Mouse (Mus musculus) large intestine, adult 2 months (tissue): ENCODE data around the gene Ldah. TPM values are rescaled to one million over a fixed set of nuclear protein-coding genes. Genes with fewer than 3 reads are reported as not detected.
A peak's percentile ranks its signal among the peaks of the same experiment; 100 is the strongest.

ENCODE experiments used
- DNase-seq: peaks from one replicate; pipeline ENCODE4 v3.0.0-alpha.2; 2012; ENCODE audit warnings: low read depth, low spot score
- WGBS: fragments of 180-500 bp; shearing (Covaris S2); methylation state at CpG from one replicate; pipeline ENCODE4 v1.1.7; 2018; 5-methylcytosine and 5-hydroxymethylcytosine counted together
- polyA plus RNA-seq: library from polyadenylated mRNA; depleted of rRNA; stranded (reverse); fragments of >200 nt; gene quantifications from 2 replicates; pipeline ENCODE4 v1.2.3, GENCODE M21; 2012

Gene Ldah
- polyA plus RNA-seq, 1 experiment = 39.6 TPM

DNA sequence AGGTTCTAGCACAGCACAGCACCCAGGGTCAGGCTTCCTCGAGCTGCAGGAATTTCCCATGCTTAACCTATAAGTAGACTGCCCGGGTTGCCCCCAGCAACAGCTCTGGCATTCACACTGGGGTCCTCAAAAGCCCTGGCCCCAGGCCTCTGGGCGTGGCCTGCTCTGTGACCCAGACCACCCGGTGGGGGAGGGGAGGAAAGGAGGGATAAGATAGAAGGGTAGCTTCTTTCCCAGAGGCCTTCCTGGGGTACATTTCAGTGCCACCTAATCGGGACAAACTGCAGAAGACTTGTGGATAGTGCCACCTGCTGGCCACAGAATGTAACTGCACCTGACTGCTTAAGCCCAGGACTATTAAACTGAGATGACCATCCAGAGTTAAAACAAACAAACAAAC, 98.5 kb downstream of the Ldah start:
- 12% methylated on average over 5 of the region's 5 CpGs for WGBS
- no peak for DNase-seq

DNA sequence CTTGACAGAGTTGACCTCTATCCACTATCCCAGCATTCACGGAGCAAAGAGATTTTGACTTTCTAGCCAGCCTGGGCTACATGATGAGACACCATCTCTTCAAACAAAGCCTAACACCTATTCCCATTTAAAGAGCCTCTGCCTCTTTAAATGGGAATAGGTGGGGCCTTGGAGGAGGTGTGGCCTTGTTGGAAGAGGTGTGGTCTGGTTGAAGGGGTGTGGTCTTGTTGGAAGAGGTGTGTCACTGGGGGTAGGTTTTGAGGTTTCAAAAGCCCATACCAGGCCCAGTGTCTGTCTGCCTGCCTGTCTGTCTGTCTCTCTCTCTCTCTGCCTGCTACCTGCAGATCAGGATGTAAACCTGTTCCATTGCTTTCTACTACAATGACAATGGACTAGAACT, 99.0 kb downstream of the Ldah start:
- no peak for DNase-seq
- WGBS = 75% methylated on average over 1 of the region's 1 CpGs

DNA sequence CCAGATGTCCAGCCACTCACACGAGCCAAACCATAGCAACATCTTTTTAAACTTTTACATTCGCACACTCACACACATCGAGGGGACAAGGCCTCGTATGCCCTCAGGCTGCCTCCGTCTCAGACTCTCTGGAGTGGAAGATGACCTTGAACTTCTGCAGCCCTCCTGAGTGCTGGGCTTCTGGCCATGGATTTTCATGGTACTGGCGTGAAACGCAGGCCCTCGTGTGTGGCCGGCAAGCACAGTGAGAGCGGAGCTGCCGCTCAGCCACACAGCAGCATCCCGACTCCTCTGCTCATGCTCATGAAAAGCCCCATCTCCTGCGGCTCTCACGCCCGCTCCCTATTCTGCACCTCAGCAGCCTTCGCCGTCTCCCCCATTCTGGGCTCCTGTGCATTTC, 103.1 kb downstream of the Ldah start:
- 60% methylated on average over 17 of the region's 17 CpGs for WGBS
- DNase-seq = no peak

DNA sequence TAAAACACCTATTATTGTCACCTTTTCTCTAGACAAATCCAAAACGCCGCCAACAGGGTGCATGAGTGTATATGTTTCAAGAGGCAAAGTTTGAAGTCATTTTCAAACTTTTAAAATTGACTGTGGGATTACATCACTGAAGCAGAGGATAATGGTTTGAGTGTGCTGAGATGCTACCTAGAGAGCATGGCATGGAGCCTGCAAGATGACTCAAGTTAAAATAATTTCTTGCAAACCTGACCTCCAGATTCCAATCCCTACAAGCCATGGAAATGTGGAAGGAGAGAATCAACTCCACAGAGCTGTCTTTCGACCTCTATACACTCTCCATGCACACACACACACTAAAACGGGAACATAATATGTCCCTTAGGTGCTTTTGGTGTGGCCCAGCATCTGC, 104.4 kb downstream of the Ldah start:
- DNase-seq = no peak
- 87% methylated on average over 4 of the region's 4 CpGs for WGBS

DNA sequence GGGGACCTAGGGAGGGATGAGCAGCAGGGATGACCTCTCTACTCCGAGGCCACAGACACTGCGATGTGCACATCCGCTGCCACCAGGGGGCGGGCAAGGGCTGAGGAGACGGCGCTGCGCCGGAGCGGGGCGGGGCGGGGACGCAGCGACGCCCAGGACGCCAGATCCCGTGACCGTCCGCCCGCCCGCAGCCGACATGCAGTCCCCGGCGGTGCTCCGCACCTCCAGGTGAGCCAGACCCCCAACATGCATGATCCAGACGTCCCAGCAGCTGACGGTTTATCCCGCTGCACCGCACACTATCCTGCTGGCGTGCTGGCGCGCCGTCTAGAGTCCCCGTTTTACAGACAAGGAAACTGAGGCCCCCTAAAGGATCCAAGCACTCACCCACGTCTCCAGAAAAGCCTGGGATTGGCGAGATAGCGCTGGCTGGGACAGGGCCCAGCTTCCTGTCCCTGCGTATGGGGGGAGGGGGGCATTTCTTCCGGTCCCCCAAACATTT, 105.4 kb downstream of the Ldah start, which contains the start of gene Hs1bp3:
Hs1bp3 (plus strand) TSS at position 163 of the 502 bp plus-strand sequence.
- under 1% methylated on average over 38 of the region's 38 CpGs for WGBS

DNA sequence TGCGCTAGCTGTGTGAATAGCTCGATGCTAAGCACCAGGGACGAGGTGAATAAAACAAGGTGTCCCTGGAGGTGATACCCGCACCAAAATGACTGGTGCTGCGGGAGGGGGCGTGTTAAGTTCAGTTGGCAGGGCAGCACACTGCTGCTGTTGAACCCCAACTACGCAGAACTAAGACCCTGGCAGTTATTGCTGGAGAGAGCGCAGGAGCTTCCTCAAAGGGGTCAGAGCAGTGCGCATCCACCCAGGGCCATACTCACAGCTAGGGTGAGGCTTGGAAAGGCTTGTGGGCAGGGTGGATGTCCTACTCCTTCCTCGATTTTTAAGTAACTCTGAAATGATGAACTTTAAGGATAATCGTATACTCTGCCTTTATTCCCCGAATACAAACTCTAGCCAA, 105.9 kb downstream of the Ldah start:
- WGBS = 15% methylated on average over 12 of the region's 12 CpGs
- DNase-seq = no peak

More for the DNA sequence above, 105.4 kb downstream of the Ldah start, which contains the start of gene Hs1bp3:
- DNase-seq = peak; percentile 67

DNA sequence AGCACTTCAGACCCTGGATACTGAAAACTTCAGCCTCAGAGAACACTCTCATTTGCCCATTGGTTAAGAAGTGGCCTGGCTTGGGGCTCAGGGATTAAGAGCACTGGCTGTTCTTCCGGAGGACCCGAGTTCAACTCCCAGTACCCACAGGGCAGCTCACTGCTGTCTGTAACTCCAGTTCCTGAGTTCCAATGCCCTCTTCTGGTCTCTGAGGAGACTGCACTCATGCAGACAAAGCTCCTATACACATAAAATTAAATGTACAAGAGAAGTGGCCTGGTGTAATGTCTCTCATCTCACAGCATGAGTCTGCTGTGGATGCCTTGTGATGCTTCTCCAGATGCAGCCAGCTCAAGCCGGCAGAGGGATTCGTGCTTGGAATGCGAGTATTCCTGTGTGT, 108.6 kb downstream of the Ldah start:
- WGBS = 91% methylated on average over 5 of the region's 5 CpGs
- no peak for DNase-seq

DNA sequence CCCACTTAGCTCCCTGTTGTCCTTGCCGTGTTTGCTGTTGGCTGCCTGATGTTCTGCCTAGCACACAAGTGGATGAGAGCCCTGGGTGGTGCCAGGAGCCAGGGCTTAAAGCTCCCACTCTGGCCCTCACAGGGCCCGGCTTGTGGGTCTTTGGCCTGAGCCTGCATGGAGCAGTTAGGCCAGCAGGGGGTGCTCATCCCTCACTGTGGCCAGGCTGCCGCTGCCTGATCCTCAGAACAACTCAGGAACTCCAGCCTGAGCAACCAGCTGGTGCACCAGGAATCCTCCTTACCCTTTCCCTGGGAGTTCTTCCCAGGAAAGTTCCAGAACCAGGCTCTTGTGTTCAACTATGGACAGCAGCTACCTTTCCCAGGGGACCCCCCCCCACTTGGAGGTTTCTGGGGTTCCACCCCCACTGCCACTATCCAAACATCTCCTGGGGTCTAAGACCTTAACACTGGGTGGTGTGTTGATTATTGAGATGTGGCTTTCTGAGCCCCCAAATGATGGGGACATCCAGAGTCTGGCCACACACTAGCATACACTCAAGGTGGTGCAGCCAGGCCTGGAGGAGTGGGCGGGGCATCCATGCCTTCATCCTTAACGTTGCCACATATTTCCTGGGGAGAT, 112.3 kb downstream of the Ldah start:
- DNase-seq = no peak
- WGBS = 28% methylated on average over 5 of the region's 5 CpGs

DNA sequence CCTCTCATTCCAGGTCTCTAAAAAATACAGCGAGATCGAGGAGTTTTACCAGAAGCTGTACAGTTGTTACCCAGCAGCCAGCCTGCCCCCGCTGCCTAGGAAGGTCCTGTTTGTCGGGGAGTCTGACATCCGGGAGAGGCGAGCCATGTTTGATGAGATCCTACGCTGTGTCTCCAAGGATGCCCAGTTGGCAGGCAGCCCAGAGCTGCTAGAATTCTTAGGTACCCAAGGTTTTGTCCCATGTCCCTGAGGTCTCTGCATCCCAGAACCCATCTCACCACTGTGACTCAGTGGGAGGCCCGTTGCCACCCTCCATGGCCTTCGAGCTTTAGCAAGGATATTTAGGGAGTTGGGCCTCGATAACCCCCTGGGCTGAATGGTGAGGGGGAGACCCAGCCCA, 113.6 kb downstream of the Ldah start:
- 88% methylated on average over 10 of the region's 10 CpGs for WGBS
- DNase-seq = no peak

DNA sequence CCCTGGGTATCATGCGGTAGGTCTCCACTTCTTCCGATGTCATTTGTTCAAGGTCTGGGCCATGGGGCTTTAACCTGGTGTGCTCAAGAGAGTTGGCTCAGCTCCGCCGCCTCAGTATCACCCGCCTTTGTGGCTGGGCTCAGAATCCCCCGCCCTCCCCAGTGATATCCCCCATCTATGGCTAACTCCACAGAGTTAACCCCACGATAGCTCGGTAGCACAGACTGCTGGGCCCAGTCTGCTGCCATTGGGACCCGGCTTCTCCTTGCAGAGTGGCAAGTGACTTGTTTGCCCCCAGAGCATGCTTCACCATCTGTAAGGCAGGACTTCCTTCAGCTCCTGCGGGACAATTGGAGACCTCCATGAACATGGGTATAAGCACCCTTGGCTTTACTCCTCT, 116.2 kb downstream of the Ldah start:
- 92% methylated on average over 10 of the region's 10 CpGs for WGBS
- DNase-seq = no peak

DNA sequence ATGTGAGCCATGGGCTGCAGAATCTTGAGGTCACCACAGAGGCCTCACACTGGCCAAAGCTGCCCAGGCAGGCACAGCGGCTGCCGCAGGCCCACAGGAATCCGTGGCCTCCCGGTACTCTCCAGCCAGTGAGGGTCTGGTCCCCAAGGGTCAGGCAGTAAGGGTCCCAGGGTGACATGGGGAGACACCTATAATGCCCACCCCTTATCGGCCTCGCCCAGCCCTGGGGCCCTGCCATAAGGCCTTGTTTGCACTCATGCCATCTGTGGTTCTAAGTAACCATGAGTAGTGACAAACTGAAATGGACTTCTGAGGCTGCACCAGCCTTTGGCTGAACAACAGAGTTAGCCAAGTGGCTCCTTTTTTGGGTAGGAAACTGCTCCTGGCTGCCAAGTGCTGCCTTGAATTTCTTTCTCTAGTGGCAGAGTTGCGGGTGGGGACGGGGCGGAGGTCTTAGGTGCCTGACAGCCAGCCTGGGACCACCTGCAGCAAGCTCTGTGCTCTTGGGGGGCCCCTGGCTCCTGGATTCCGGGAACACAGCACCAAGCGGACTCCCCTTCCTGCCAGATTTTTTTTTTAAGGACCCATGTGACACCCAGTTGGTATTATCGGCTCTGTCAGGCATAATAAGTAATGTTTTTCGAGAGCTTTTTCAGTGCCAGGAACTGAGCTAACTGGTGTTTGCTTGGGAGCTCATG, 117.5 kb downstream of the Ldah start:
- no peak for DNase-seq
- 89% methylated on average over 13 of the region's 13 CpGs for WGBS

DNA sequence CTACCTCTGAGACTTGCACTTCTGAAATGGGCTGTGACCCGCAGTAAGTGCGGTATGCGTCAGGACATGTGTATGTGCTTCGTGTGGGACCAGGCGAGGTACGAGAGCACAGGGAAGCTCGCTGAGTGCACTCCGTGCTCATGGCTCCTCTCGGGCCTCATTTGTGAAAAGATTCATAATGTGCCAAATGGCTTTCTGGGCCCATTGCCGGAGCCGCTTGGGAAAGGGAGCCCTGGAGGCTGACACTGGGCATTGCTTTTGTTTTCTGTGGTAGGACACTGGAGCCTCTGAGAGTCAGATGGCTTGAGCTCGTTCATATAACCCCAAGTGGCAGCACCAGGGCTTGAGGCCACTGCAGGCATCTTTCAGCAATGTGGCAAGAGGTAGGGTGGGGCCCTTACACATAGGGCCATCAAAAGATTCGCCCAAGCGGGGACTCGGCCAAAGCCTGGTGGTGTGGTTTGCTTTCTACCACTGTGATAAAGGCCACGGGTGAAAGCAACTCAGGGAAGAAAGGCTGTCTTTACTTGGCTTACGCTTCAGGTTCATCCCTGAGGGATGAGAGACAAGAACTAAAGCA, 118.1 kb downstream of the Ldah start:
- no peak for DNase-seq
- 92% methylated on average over 17 of the region's 17 CpGs for WGBS

DNA sequence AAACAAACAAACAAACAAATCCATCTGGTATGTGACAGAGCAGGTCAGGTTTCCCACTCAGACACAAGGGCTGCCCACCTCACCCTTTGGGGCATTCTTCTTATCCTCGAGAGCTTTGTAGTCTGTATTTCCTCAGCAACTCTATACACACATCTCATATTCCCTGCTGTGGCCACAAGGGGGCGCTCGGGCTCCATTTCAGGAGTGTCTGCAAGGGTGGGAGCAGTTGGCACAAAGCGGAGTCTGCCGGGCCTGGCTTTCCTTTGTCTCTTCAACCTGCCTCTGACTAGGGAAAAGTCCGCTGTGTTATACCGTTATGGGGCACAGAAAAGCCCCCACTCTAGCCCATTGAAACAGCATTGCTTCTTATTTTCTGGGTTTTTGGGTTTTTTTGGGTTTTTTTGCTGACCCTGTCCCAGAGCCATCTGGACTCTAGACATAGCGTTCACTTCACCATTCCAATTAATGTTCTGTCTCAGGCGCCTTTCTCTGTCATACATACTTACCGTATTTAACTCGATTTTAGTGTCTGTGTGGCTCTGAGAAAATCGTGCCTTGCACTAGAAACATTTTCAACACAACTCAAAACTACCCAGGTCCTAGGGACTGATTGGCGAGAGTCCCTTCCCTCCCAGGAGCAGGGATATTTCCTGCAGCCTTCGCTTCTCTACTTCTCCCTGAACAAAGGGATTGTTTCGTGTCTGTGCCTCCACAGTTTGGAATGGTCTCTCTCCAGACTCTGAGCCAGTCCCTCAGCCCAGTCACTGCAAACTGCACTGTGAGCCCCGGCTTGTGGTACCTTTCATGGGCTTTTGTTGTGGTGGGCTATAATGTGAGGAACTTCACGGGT, 119.1 kb downstream of the Ldah start:
- WGBS = 41% methylated on average over 17 of the region's 17 CpGs
- DNase-seq = peak; percentile 63

DNA sequence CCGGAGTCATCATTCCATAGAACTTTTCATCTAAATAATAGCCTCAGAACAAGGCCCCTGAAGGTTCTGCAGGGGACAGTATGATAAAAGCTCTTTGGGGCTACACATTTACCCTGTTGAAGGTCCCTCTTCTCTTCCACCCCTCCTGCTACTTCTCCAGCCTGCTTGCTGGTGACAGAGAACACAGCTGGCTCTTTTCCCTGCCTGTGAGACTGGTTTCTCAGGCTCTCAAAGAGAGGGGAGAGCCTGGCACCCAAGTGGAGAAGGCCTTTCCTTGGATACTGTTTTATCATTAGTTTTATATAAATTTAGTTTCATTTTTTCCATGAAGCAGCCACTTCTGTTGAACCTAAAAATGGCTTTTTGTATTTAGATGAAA, 119.8 kb downstream of the Ldah start:
- 87% methylated on average over 1 of the region's 1 CpGs for WGBS
- DNase-seq = no peak

DNA sequence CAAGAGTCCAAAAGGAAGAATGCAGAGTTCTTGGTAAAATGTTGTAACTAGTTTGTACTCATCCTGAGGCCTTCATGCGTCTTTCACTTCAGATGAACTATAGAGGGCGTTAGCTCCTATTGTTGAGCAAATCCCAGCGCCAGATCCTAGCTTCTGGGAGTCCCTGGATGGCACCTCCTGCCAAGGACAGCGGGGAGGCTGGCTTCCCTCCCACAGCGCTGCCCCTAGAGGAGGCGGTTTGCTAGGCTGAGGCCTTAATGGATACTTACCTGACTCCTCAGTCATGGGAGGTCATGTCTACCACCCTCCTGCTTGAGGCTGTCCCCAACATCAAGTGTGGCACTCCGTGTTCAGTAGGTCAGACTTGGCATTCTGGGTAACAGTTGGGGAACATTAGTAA, 121.3 kb downstream of the Ldah start:
- 90% methylated on average over 7 of the region's 7 CpGs for WGBS
- no peak for DNase-seq

DNA sequence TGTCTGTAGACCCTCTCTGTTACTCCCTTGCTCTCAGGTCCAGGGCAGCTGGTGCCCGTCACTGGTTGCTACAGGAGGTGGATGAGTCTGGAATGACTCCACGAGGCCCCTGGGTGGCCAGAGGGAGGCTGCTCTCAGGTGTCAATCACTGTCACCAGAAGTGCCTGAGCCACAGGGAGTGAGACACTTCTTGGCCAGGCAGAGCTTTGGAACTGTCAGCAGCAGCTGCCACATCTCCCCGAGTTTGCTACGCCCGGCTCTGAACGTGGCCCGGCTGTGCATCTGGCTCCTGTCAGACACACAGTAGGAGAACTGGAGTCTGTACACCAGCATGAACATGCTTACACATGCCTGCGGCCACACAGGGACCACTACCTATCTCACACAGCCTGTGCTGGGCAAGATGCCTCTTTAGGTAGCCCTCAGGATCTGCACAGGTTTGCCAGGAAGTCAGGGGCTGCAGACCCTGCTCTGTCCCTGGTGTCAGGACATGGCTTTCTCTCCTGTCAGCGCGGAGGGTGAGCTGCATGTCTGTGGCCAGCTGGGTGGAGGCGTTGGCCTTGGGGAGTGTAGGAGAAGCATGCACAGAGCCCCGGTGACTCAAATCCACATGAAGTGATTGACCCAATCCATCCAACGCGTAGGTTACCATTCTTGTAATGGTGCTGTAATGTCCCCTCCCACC, 123.7 kb downstream of the Ldah start:
- 68% methylated on average over 14 of the region's 14 CpGs for WGBS
- DNase-seq = no peak

DNA sequence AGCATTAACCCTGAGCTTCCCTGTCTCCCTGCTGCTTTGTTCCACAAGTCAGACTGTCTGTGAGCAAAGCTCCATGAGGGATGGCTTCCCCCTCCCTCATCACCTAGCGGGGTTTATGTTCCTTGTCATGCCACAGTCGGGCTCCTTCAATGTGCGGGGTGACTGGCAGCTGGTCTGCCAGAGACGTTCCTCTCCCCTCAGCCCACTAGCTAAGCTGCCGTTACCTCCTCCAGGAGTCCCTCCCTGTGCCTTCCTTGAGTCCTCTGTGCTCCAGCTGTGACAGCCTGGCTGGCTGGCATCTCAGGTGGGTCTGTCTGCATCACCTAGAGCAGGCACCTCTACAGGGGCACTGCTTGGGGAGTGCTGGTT, 124.3 kb downstream of the Ldah start:
- no peak for DNase-seq
- 79% methylated on average over 5 of the region's 5 CpGs for WGBS

DNA sequence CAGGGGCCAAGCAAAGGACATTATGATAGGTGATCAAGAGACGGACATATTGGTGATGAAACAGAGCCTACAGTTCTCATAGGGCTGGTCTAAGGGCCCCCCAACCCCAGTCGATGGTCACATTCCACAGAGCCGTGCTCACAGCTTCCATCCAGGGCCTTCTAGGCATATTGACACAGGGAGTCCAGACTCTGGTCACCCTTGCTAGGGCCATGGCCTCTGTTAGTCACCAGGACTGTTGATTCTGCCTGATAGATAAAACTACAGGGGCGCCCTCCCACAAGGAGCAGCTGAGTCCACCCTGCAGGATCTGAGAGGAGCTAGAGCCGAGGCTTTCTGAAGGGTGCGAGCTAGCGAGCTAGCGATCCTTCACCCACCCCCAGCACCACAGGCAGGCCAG, 125.7 kb downstream of the Ldah start:
- DNase-seq = no peak
- 88% methylated on average over 8 of the region's 8 CpGs for WGBS

DNA sequence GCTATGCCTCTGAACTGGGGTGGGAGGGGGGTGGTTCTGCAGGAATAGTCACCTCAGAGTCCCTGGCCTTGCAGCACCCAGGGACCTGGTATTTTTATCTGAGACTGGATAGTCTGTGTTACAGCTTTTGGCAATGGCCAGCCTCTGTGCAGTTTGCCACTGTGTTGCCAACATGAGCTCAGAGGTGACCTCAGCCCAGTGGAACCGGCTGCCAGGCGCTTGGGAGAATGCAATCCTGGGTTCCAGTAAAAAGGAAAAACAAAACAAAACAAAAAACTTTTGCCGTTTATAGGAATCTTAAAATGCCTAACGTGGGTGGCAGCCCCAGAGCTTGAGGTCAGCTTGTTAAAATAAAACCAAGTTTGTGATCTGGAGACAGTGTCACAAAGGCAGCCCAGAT, 126.4 kb downstream of the Ldah start:
- DNase-seq = no peak
- 63% methylated on average over 4 of the region's 4 CpGs for WGBS
